Mouse (Mus musculus) left cerebral cortex, adult 9 months (tissue): Measurements from ENCODE around the gene Cep63.
A peak's percentile ranks its signal among the peaks of the same experiment; 100 is the strongest.

Experiments used
- DNase-seq, 2 experiments: peaks; one replicate each; pipeline ENCODE4 v3.0.0; 2022; ENCODE audit warnings: low spot score in 2 of 2

Gene Cep63

DNA sequence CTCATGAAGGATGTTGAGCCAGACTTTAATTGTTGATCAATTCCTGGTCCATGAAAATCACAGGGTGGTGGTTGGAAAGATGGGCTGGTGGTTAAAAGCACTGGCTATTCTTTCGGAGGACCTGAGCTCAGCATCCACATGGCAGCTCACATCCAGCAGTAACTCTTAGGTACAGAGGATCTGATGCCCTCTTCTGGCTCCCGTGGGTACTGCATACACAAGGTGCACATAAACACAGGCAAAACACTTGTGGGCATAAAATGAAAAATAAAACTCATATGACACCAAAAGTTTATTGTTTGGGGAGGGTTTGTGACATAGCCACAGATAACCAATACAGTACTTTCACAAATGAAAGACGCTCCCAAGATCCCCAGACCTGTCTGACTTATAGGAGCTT is 67.9 kb downstream of the Cep63 start:
- no peak for DNase-seq

DNA sequence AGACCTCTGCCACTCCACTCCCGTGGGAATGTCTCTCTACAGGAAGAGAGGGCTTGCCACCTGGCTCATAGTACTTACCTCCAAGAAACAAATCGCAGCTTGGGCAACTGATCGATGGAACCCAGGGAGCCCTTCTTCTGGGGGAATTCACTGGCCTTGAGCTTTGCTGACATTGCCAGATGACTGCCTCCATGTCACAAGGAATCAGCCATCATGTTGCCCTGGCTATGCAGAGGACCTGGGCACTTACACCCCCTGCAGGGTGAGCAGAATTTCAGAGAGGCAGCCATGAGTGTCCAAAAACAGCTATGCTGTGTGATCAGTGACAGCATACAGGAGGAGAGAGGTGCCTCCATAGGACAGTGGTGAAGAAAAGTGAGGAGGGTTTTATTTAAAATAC is 72.6 kb downstream of the Cep63 start:
- DNase-seq = no peak

DNA sequence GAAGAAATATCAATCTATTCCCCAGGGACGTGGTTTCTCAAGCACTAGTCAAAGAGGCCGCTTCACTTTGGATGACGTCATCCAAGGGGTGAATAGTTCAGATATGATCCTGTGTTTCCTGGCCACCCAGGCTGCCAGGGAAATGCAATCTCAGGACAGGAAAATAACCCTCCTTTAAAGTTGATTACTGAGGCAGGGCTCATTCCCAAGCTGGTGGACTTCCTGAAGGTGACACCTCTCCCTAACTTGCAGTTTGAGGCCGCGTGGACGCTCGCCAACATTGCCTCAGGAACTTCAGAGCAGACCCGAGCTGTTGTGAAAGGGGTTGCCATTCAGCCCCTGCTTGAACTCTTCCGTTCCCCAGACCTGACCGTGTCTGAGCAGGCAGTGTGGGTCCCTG is 74.6 kb downstream of the Cep63 start:
- no peak for DNase-seq

DNA sequence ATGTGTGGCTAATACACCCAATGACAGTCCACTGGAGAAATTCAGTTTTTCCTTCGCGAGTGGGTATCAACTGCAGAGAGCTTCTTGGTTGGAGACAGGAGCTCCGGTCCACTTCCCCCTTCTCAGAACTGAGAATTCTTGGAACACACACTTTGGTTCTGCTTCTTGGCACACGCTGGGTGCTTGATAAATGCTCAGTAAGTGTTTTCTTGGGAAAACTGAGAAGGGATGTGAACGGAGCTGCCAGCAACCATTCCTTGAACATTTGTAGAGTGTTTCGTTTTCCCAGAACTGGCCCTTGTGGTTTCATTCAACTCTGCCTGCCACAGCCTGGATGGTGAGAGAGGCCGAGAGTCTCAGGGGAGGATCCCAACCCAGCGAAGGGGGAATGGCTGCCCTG is 77.1 kb downstream of the Cep63 start:
- no peak for DNase-seq

DNA sequence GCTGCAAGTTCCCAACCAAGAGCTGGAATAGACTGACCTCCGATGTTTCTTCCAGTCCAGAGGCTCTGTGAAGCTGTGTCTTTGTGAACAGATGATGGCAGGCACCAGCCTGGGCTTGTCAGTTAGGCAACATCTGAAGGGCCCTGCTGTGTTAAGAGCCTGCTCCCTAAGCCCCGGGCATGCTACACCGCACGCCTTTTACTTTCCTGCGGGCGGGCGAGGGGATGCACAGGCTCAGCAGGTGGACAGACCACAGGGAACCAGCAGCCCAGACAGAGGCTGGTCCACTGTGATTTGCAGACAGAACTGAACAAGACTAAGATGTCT is 79.3 kb downstream of the Cep63 start:
- no peak for DNase-seq

DNA sequence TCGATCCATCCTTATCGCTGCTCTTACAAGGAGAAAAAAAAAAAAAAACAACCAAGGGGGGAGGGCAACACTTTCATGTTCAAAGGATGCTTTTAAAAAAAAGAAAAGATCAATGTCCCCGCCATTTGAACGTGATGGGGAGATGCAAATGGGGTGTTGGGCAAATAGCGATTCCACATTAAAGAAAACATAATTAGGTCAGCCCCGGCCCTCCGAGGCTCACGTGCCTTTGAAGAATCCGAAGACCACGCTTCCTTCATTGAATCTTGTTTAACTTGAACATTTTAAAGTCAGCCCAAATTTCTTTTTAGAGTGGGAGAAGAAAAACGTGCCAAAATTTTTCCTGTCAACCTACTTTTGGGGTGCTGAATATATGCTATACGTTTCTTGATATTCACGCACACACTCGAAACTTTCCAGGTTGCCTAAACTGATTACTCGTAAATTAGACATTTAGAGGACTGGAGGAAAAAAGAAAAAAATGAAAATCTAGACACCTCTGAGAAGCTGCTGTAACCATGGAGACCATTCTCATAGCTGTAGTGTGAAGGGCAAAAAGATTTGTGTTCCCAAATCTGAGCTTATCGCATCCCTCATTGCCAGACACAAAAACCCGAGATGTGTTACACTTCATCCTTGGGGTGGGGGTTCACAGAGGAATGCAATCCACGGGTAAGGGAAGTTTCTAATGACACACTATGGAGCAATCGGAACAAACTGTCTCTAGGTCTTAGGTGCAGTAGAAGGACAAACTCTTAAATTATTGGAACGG is 79.9 kb downstream of the Cep63 start:
- no peak for DNase-seq

DNA sequence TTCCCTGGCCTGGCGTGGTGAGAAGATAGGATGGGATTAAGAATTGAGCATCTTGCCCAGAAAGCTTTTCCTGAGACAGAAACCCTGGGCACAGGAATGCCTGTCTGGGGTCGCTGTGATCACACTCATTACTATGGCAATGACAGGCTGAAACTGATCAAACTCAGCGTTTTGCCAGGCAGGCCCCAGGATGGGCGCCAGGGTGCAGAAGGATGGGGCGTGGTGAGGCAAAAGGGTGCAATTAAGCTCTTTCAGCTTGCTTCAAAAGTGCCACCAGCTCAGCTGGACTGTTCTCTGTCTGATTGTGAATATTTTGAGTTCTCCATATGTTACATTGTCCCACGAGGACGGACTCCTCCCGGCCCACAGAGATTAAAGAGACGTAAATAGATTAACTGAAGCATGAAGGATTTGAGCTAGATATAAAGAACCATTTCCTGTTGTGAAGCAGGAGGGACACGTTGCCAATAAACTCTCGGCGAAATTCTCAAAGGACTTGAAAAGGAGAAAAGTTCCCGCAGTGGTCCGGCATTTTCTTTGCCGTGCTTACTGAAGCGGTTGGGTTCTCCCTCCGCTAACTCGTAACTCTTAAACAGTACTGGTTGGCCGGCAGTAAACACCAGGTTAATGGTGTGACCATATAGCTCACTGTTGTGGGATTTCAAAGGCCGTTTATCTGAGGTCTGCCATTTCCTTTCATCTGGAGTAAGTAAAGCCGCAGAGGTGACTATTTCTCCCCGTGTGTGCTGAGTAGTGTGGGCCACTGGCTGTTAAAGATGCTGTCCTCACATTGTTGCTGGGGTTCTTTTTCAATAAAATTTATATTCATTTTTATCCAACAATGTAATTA is 80.7 kb downstream of the Cep63 start:
- DNase-seq = no peak

DNA sequence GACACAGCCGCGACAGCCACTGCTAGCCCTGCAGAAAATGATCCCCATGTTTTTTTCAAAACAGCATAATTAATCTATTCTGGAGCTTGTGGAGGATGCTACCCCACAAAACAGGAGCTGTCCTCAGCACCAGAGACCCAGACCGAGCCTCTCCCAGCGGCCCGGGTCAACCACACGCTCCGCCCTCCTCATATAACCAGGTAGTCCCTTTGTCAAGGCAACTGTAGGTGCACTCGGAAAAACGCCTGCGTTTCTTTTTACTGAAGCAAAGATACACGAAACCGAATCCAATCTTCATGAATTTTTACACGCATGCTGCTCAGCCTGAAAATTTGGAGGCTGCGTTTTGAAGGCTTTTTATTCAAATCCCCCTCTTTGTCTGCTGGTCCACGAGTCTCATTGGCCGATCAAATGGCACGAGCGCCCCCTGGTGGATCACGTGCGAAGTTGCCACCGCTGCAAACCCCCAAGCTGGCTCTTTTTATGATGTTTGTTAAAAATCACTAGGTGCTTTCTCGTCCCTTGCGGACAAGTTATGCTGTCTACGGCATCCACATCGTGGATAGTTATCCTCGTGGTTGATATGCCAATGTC is 81.5 kb downstream of the Cep63 start:
- DNase-seq = peak; percentile 37 to 91

DNA sequence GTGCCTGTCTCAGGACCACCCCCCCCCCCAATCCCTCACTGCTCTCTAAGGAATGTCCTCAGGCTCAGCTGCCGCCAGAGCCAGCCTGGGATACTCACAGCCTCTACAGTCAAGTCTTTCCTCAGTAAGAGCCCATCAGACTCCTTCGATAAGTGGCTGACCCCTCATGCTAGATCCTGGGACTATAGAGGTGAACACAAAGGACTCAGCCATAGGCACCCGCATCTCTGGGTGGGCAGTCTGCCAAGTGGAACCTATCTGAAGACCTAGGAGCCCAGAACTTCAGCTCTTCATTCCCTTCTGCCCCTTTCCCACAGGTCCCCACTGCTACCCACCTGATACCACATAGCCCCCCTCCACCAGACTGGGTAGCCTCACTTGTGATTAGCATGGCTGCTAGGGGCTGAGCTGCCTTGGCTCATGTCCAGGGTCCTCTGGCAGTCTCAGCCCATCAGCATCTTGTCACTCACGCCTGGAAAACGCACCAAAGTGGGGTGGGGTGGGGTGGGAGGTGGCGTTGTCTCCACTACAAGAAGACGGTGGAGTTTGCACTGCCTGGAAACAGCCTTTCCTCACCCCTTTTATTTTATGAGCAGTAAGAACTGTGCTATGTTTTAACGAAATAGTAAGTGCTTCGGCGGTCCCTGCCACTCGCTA is 82.1 kb downstream of the Cep63 start:
- DNase-seq = no peak

DNA sequence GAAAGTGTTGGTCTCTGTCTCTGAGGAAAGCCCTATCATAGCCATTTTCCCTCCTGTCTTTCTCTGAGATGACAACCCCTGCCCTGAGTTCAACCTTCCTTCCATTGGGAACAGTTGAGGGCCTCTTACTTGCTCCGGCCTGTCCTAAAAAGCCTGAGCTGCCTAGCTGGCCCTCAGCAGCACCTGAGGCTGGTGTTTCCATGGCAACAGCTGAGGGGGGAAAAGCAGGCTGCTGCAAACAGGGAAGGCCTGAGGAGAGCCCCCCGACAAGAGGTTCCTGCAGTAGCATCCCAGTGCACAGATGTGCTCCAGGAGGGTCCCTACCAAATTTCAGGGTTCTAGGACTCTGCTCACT is 82.6 kb downstream of the Cep63 start:
- DNase-seq = no peak

DNA sequence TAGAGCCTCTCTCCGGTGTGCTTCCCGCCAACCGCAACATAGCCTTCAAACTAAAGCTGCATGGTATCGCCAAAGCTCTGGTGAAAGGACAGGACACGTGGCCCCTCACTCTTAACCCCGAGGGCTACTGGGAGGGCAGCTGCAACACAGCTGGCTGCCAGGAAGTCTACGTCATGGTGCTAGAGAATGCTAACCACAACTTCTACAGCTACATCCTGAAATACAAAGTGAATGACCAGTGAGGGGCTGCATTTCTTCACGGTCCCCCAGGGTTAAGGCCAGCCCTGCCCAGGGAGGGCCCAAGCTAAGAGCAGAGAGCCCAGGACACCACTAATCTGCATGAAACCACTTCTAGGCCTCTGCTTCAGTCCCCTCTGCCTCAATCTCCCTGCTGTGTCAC is 83.8 kb downstream of the Cep63 start:
- no peak for DNase-seq

DNA sequence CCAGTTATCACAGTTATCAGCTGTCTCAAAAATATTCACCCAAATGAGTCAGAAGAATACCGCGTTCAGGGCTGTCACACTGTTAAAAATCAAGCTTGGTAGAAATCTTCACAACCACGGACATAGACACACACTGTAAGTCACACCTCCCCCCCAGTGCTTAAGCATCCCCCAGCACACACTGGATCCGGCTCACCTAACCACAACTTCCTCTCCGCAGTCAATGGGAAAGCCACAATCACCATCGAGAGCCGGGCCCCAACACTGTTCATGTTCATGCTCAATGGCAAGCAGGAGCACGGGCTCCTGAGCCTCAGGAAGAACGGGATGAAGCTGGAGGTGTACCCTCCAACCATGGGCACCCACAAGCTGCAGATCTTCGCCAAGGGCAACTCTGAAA is 84.7 kb downstream of the Cep63 start:
- DNase-seq = no peak

DNA sequence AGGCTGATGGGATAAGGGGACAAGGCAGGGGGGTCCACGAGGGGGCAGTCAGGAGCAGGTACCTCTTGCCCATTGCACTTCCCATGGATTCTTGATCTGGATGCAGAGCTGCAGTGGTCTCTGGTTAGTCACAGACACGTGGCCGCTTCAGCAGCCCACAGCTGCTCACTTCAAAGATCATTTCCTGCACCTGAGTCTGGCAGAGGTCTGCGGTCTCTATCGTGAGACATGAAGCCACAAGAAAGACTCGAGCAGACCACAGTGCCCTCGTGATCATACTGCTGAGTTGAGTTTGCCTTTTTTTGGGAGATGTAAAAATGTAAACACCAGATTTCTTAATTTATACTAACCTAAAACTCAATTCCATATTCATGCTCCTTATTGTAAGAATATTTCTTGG is 86.6 kb downstream of the Cep63 start:
- DNase-seq = no peak

DNA sequence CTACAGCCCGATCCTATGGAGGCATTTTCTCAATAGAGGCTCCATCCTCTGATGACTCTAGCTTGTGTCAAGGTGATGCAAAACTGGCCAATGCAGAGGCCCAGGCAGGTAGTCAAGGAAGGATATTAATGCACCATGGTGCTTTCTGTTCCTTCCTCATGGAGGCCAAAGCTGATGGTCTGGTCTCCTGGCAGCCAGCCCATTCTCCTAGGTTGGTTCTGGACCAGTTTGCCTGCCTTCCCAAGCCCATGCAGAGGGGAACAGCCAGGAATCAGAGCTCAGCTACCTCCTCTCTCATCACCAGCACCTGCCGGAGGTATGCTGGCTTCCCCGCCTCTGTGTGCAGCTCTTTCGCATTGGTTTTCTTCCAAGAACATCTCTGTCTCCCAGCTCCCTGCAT is 89.4 kb downstream of the Cep63 start:
- no peak for DNase-seq
